Mouse (Mus musculus) mesoderm, embryonic 11.5 days (tissue): ENCODE data around the gene Nfkbid.

Experiments used
- DNase-seq: peaks from one replicate; pipeline ENCODE4 v3.0.0-alpha.2; 2012; ENCODE audit warnings: low read depth, low spot score

Nfkbid gene

GRCm38 (mm10) chr7:30421175-30421889 lies at the start of gene Nfkbid:
Gene Nfkbid (plus strand): TSS chr7:30421732.
- DNase-seq = peak; percentile 38

GRCm38 (mm10) chr7:30373501-30373962 lies 48.0 kb upstream of the Nfkbid start:
- peak; percentile 96 for DNase-seq

GRCm38 (mm10) chr7:30380061-30380460 lies 41.5 kb upstream of the Nfkbid start:
- DNase-seq = no peak

- DNase-seq = no peak
These were observed 37.4 kb upstream of the Nfkbid start for GRCm38 (mm10) chr7:30384106-30384505.

GRCm38 (mm10) chr7:30392746-30393520 lies 28.6 kb upstream of the Nfkbid start:
- DNase-seq = no peak

GRCm38 (mm10) chr7:30393631-30394030 lies 27.9 kb upstream of the Nfkbid start:
- no peak for DNase-seq

- DNase-seq = no peak
These were observed 27.2 kb upstream of the Nfkbid start for GRCm38 (mm10) chr7:30394379-30394778.

GRCm38 (mm10) chr7:30394871-30395270 lies 26.7 kb upstream of the Nfkbid start:
- no peak for DNase-seq

- peak; percentile 41 for DNase-seq
These were observed 21.9 kb upstream of the Nfkbid start for GRCm38 (mm10) chr7:30399671-30400070.

- no peak for DNase-seq
These were observed 19.2 kb upstream of the Nfkbid start for GRCm38 (mm10) chr7:30402343-30402742.

- DNase-seq = no peak
These were observed 12.9 kb upstream of the Nfkbid start for GRCm38 (mm10) chr7:30408639-30409038.

- DNase-seq = no peak
These were observed 11.7 kb upstream of the Nfkbid start for GRCm38 (mm10) chr7:30409789-30410188.

- no peak for DNase-seq
These were observed 10.5 kb upstream of the Nfkbid start for GRCm38 (mm10) chr7:30411023-30411422.

- no peak for DNase-seq
These were observed 8.8 kb upstream of the Nfkbid start for GRCm38 (mm10) chr7:30412735-30413147.

GRCm38 (mm10) chr7:30413596-30413995 lies 7.9 kb upstream of the Nfkbid start, which contains the start of gene Tyrobp:
Gene Tyrobp (plus strand): TSS chr7:30413760.
- DNase-seq = no peak

- DNase-seq = no peak
These were observed 3.7 kb upstream of the Nfkbid start for GRCm38 (mm10) chr7:30417856-30418255.

- DNase-seq = no peak
These were observed 1.7 kb upstream of the Nfkbid start, which contains the start of gene Hcst for GRCm38 (mm10) chr7:30419561-30420499. Gene Hcst (minus strand): TSS chr7:30419854.

- DNase-seq = no peak
These were observed 859 bp upstream of the Nfkbid start for GRCm38 (mm10) chr7:30420673-30421072.

GRCm38 (mm10) chr7:30421890-30422435 lies 431 bp downstream of the Nfkbid start:
- peak; percentile 90 for DNase-seq

- DNase-seq = no peak
These were observed 1.0 kb downstream of the Nfkbid start for GRCm38 (mm10) chr7:30422560-30422959.

GRCm38 (mm10) chr7:30423071-30423641 lies 1.6 kb downstream of the Nfkbid start:
- no peak for DNase-seq
